Mouse (Mus musculus) heart, embryonic 14.5 days (tissue): ENCODE results near the gene Gcc1. TPM values are rescaled to one million over a fixed set of nuclear protein-coding genes. Genes with fewer than 3 reads are reported as not detected.

ENCODE experiments used
- ATAC-seq: fragments of 200-750 bp; cut with Nextera tagmentation; 2 replicates; pipeline ENCODE4 v1.8.0; 2017; ENCODE audit warnings: low read depth, moderate TSS enrichment; ENCODE audit not compliant: insufficient number of reproducible peaks, insufficient read depth, low FRiP score
- H3K27ac ChIP-seq, 2 experiments: fragments of 200-500 bp in 1 of 2; fragments of 300-500 bp in 1 of 2; sonication (generic) in 1 of 2; replicated peaks in 1 of 2; 2 replicates each; pipeline ENCODE4 v1.5.1; 2012 to 2014; ENCODE audit warnings: low read depth in 2 of 2, low read length in 2 of 2, control low read depth in 1 of 2, mild to moderate bottlenecking in 1 of 2, mixed read lengths in 1 of 2; ENCODE audit not compliant: control insufficient read depth in 1 of 2, insufficient read depth in 1 of 2
- H3K27me3 ChIP-seq: fragments of 300-500 bp; sonication (generic); 2 replicates; pipeline ENCODE4 v1.6.1; 2014; ENCODE audit warnings: mild to moderate bottlenecking, low read length, control low read depth; ENCODE audit not compliant: control insufficient read depth, insufficient read depth
- H3K36me3 ChIP-seq: fragments of 300-500 bp; sonication (generic); 2 replicates; pipeline ENCODE4 v1.6.1; 2014; ENCODE audit warnings: mild to moderate bottlenecking, control low read depth, low read length, mixed read lengths; ENCODE audit not compliant: control insufficient read depth, insufficient read depth
- H3K4me1 ChIP-seq, 2 experiments: fragments of 200-500 bp in 1 of 2; fragments of 300-500 bp in 1 of 2; sonication (generic) in 1 of 2; 2 replicates each; pipeline ENCODE4 v1.6.1; 2012 to 2014; ENCODE audit warnings: low read length in 2 of 2, control low read depth in 1 of 2, mixed read lengths in 1 of 2; ENCODE audit not compliant: control insufficient read depth in 2 of 2, insufficient read depth in 2 of 2
- H3K4me2 ChIP-seq: fragments of 300-500 bp; sonication (generic); 2 replicates; pipeline ENCODE4 v1.6.1; 2014; ENCODE audit warnings: mild to moderate bottlenecking, low read length
- H3K4me3 ChIP-seq, 2 experiments: fragments of 200-500 bp in 1 of 2; fragments of 300-500 bp in 1 of 2; sonication (generic) in 1 of 2; 2 replicates each; pipeline ENCODE4 v1.5.1; 2012 to 2014; ENCODE audit warnings: low read length in 2 of 2, mild to moderate bottlenecking in 2 of 2, control low read depth in 1 of 2, low read depth in 1 of 2, moderate library complexity in 1 of 2; ENCODE audit not compliant: control insufficient read depth in 1 of 2, insufficient read depth in 1 of 2
- H3K9ac ChIP-seq: fragments of 300-500 bp; sonication (generic); 2 replicates; pipeline ENCODE4 v1.6.1; 2014; ENCODE audit warnings: mild to moderate bottlenecking, low read length
- H3K9me3 ChIP-seq: fragments of 300-500 bp; sonication (generic); 2 replicates; pipeline ENCODE4 v1.6.1; 2016; ENCODE audit warnings: low read length, control low read depth; ENCODE audit not compliant: control insufficient read depth
- WGBS: fragments of 180-500 bp; shearing (Covaris S2); extraction: QIAGEN DNeasy Blood & Tissue Kit; methylation state at CpG from one replicate; pipeline ENCODE4 v1.1.7; 2014; 5-methylcytosine and 5-hydroxymethylcytosine counted together
- polyA plus RNA-seq: library from polyadenylated mRNA; unstranded; fragments of >200 nt; fragmentation: Nextera tagmentation; extraction: Ambion mirVana; gene quantifications from 2 replicates; pipeline ENCODE4 v1.2.1, GENCODE M21; 2014

Gene Gcc1
- polyA plus RNA-seq = 4.6 and 4.9 TPM in 2 replicates

DNA sequence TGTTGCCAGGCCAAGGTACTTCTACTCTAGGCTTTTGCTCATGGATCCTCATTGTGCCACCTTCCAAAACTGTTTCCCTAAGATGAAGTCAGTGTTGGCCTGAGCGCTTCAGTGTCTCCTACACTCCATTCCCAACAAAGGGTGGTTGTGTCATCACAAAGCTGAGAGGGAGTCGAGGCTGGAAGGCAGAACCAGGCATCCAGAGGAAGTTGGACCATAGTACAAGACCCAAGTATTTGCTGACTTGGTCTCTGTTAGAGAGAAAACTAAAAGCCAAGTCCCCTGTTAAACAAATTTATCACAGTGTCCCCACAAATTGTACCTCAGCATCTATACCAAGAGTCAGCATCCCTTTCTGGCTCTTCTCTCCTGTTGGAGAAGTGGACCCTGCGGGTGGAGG is at the start of gene Gcc1:
Gene Gcc1, minus strand, starts transcription at position 101 of the 400 bp plus-strand sequence.
- no peak within 1 kb of the TSS for H3K4me3 ChIP-seq
- no peak for ATAC-seq
- no peaks in the 10 kb centered on the region for H3K27me3 ChIP-seq
- no peak within 1 kb of the TSS for H3K9ac ChIP-seq
- H3K9me3 ChIP-seq = no peaks in the 10 kb centered on the region
- 84% methylated on average over 3 of the region's 3 CpGs for WGBS
- H3K27ac ChIP-seq = no peak within 1 kb of the TSS
- H3K36me3 ChIP-seq = peaks cover 23% of the 10 kb centered on the region
- no peak within 1 kb of the TSS for H3K4me2 ChIP-seq
- H3K4me1 ChIP-seq = peaks cover 10 to 12% of the 10 kb centered on the region in 2 experiments; a peak in 3 of 4 replicates

DNA sequence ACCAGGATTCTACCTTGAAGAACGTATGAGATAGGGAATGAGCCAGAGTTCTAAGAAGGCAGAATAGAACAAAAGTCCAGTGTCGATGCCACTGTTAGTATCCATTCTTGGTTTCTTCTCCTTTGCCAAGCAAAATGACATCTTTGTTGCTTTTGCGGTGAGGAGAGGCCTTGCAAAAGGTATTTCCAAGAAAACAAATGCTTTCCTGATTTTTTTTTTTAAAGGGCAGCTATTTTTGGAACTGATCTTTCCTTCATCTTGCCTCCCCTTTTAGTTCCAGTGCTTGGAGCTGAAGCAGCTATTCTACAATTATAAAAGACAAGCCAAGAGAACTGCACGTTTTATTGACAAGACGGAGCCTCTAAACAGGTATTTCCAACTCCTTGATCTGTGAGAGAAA is 46.6 kb upstream of the Gcc1 start, which contains the start of gene Snd1:
Gene Snd1, plus strand, starts transcription at position 301 of the 400 bp plus-strand sequence.
- Histone ChIP-seq H3K27ac (no peak within 1 kb of the TSS), H3K4me2 (no peak within 1 kb of the TSS), H3K27me3 (no peaks in the 10 kb centered on the region), H3K9ac (no peak within 1 kb of the TSS), H3K4me1 (peaks cover 0 to 6% of the 10 kb centered on the region in 2 experiments; a peak in 1 of 4 replicates), H3K4me3 (no peak within 1 kb of the TSS), H3K36me3 (no peaks in the 10 kb centered on the region), H3K9me3 (no peaks in the 10 kb centered on the region)
- WGBS = 71% methylated on average over 5 of the region's 5 CpGs
- ATAC-seq = no peak

DNA sequence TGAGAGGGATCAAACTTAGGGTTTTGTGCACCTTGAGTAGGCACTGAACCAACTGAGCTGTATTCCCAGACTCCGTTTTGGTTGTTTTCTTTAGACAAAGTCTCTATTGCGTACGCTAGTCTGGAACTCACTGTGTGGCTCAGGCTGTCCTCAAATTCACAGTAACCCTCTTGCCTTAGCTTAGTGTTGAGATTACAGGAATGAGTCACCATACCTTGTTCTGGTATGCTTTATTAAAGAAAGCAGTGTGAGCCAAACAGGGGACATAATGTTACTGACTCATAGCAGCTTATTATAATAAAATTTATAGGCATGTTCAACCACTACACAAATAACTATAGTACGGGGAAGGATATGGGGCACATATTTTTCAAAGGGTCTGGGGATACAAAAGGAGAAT is 46.0 kb upstream of the Gcc1 start:
- no peak overlapping the region for H3K9ac ChIP-seq
- H3K4me2 ChIP-seq = no peak overlapping the region
- 83% methylated on average over 4 of the region's 4 CpGs for WGBS
- no peaks in the 10 kb centered on the region for H3K9me3 ChIP-seq
- no peaks in the 10 kb centered on the region for H3K27me3 ChIP-seq
- peaks cover 0 to 3% of the 10 kb centered on the region in 2 experiments; a peak in 1 of 4 replicates for H3K4me1 ChIP-seq
- H3K27ac ChIP-seq = no peak overlapping the region
- no peak overlapping the region for H3K4me3 ChIP-seq
- no peak for ATAC-seq
- no peaks in the 10 kb centered on the region for H3K36me3 ChIP-seq

DNA sequence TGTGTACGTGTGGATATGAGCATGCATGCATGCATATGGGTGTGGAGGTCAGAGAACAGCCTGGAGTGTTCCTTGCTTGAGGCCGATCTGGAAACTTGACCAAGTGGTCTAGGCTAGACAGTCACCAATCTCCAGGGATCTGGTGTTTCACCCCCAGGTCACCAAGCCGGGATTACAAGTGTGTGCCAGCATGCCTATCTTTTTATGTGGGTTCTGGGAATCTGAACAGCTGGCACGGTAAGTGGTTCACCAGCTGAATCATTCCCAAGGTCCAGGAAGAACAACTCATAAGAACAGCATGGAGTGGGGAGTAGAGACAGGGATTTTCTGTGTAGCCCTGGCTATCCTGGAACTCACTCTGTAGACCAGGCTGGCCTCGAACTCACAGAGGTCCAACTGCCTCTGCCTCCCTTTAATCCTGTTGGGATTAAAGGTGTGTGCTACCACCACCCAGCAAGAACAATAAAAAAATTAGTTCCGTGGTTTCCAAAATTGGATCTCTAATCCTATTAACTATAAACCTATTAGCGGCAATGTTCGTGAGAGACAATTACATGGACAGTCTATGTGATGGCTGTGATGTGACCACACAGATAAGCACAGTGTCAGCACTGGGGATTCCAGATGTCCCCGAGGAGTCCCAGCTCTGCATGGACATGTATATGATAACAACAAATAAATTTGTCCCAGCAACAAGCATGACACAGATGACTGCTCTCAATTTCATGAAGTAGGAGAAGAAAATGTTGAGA is 43.3 kb upstream of the Gcc1 start:
- 79% methylated on average over 9 of the region's 9 CpGs for WGBS
- no peak overlapping the region for H3K27ac ChIP-seq
- no peaks in the 10 kb centered on the region for H3K36me3 ChIP-seq
- no peak overlapping the region for H3K9ac ChIP-seq
- no peak overlapping the region for H3K4me2 ChIP-seq
- no peak overlapping the region for H3K4me3 ChIP-seq
- no peaks in the 10 kb centered on the region for H3K9me3 ChIP-seq
- ATAC-seq = no peak
- no peaks in the 10 kb centered on the region for H3K27me3 ChIP-seq
- no peaks in the 10 kb centered on the region for H3K4me1 ChIP-seq

DNA sequence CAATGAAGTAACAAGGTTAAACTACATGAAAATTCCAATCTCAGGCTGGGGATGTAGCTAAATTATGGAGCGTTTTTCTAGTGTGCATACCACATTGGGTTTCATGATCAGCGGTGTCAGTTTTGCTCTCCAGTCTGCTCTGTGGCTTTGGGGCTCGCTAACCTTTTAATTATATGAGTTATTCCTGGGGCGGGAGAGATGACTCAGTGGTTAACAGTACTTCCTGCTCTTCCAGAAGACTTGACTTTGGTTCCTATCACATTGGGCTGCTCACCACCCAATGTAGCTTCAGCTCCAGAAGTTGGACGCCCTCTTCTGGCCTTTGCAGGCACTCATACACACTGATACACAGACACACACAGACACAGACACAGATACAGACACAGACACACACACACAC is 42.4 kb upstream of the Gcc1 start:
- Histone ChIP-seq H3K9me3 (no peaks in the 10 kb centered on the region), H3K4me1 (no peaks in the 10 kb centered on the region), H3K9ac (no peak overlapping the region), H3K27me3 (no peaks in the 10 kb centered on the region), H3K4me3 (no peak overlapping the region), H3K4me2 (no peak overlapping the region), H3K36me3 (no peaks in the 10 kb centered on the region), H3K27ac (no peak overlapping the region)
- ATAC-seq = no peak
- WGBS = 73% methylated on average over 5 of the region's 5 CpGs

DNA sequence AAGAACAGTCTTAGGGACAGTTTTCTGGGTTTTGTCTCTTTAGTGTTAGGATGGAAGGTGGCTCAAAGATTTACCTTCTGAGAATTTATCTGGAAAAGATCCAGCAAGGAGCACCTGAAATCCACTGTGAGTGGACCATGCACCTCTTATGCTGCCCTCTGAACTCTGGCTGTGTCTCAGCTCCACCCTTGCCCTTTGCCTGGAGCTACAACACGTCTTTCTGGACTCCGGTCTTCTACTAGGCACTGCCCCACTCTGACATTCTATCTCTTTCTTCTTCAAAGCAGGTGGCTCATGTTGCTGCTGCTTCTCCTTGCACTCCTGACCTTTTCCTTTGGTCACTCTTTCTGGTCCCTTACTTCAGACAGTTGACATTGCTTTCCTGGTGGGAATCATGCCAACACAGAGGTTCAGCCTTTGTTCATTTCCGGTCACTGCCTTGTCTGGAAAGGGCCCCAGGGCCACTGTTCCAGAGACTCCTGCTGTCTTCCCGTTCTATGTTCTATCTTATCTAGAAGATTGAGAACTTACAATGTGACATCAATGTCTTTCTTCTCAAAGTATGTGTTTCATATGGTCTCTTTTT is 41.9 kb upstream of the Gcc1 start:
- WGBS = 54% methylated on average over 4 of the region's 4 CpGs
- H3K9ac ChIP-seq = no peak overlapping the region
- no peaks in the 10 kb centered on the region for H3K9me3 ChIP-seq
- no peak overlapping the region for H3K4me2 ChIP-seq
- H3K4me1 ChIP-seq = no peaks in the 10 kb centered on the region
- ATAC-seq = no peak
- H3K36me3 ChIP-seq = no peaks in the 10 kb centered on the region
- H3K4me3 ChIP-seq = no peak overlapping the region
- H3K27ac ChIP-seq = no peak overlapping the region
- no peaks in the 10 kb centered on the region for H3K27me3 ChIP-seq

DNA sequence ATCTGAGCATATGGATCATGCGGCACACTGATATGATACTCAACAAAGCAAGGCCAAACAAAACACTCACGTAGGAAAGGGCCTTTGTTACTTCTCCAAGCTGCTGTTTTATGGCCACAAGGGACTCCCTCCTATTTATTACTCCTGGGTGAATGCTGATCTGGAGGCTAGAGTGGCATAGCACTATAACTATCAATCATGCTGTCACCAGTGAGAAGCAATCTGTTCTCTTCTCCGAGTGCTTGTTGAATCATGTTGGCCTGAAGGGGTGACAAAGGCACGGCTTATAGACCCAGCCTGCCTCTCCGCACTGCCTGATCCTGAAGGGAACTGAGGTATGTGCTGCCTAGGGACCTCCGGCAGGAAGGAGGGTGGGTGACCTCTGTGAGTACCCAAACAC is 36.4 kb upstream of the Gcc1 start:
- Histone ChIP-seq H3K4me3 (no peak overlapping the region), H3K36me3 (no peaks in the 10 kb centered on the region), H3K4me2 (no peak overlapping the region), H3K9ac (no peak overlapping the region), H3K27ac (no peak overlapping the region), H3K27me3 (no peaks in the 10 kb centered on the region), H3K9me3 (no peaks in the 10 kb centered on the region), H3K4me1 (no peaks in the 10 kb centered on the region)
- ATAC-seq = no peak
- 35% methylated on average over 6 of the region's 6 CpGs for WGBS
